Mouse (Mus musculus): ENCODE measurements around the gene Hoxa9. TPM values are rescaled to one million over a fixed set of nuclear protein-coding genes. Genes with fewer than 3 reads are reported as not detected.

The Hoxa9 gene
- polyA plus RNA-seq, 2 experiments: 0.43 to 0.76 TPM

- Histone ChIP-seq H3K4me3 (ENCODE audit: insufficient read depth in 1 of 2, low read depth in 2 of 2, low read length in 2 of 2) (no peak overlapping the region), H3K9ac (replicated peaks) (no peak overlapping the region), H3K4me1 (replicated peaks; ENCODE audit: control insufficient read depth in 2 of 2, insufficient read depth in 2 of 2, low read length in 1 of 2) (0 out of 4 replicates have a peak, but pooled peaks cover 0 to 2% of the 10 kb centered on the region in 2 experiments), H3K9me3 (ENCODE audit: control insufficient read depth, low read length) (no peaks in the 10 kb centered on the region), H3K27ac (no peak overlapping the region), H3K36me3 (replicated peaks; ENCODE audit: control insufficient read depth, insufficient read depth, low read depth) (no peaks in the 10 kb centered on the region), H3K4me2 (ENCODE audit: low read depth) (no peak overlapping the region), H3K27me3 (ENCODE audit: control insufficient read depth, insufficient read depth, low read length) (peaks cover 92% of the 10 kb centered on the region)
- WGBS (ENCODE audit: insufficient replicate concordance): 43% methylated on average over 10 of the region's 10 CpGs
- no peak for DNase-seq (ENCODE audit: low read depth in 3 of 3, low spot score in 3 of 3)
- ATAC-seq (ENCODE audit: insufficient read depth): no peak
- TF ChIP-seq CTCF (IDR thresholded peaks at IDR 0.05; ENCODE audit: low read depth) (no peak), EP300 (IDR thresholded peaks at IDR 0.05; ENCODE audit: low read depth) (no peak)
Measured at GRCm38 (mm10) chr6:52200751-52201250, 30.1 kb downstream of the Hoxa9 start.

GRCm38 (mm10) chr6:52200073-52200750 is 30.7 kb downstream of the Hoxa9 start:
- Histone ChIP-seq H3K4me2 (ENCODE audit: low read depth) (no peak overlapping the region), H3K4me3 (ENCODE audit: insufficient read depth in 1 of 2, low read depth in 2 of 2, low read length in 2 of 2) (no peak overlapping the region), H3K27ac (no peak overlapping the region), H3K36me3 (replicated peaks; ENCODE audit: control insufficient read depth, insufficient read depth, low read depth) (no peaks in the 10 kb centered on the region), H3K4me1 (replicated peaks; ENCODE audit: control insufficient read depth in 2 of 2, insufficient read depth in 2 of 2, low read length in 1 of 2) (0 out of 4 replicates have a peak, but pooled peaks cover 0 to 2% of the 10 kb centered on the region in 2 experiments), H3K9ac (replicated peaks) (no peak overlapping the region), H3K27me3 (ENCODE audit: control insufficient read depth, insufficient read depth, low read length) (peaks cover 90% of the 10 kb centered on the region), H3K9me3 (ENCODE audit: control insufficient read depth, low read length) (no peaks in the 10 kb centered on the region)
- DNase-seq (ENCODE audit: low read depth in 3 of 3, low spot score in 3 of 3): no peak
- ATAC-seq (ENCODE audit: insufficient read depth): no peak
- TF ChIP-seq CTCF (IDR thresholded peaks at IDR 0.05; ENCODE audit: low read depth) (no peak), EP300 (IDR thresholded peaks at IDR 0.05; ENCODE audit: low read depth) (no peak)
- WGBS (ENCODE audit: insufficient replicate concordance): 41% methylated on average over 30 of the region's 30 CpGs

- WGBS (ENCODE audit: insufficient replicate concordance): 25% methylated on average over 10 of the region's 10 CpGs
- Histone ChIP-seq H3K4me3 (ENCODE audit: insufficient read depth in 1 of 2, low read depth in 2 of 2, low read length in 2 of 2) (no peak overlapping the region), H3K27me3 (ENCODE audit: control insufficient read depth, insufficient read depth, low read length) (peaks cover 88% of the 10 kb centered on the region), H3K9ac (replicated peaks) (no peak overlapping the region), H3K4me2 (ENCODE audit: low read depth) (no peak overlapping the region), H3K9me3 (ENCODE audit: control insufficient read depth, low read length) (no peaks in the 10 kb centered on the region), H3K36me3 (replicated peaks; ENCODE audit: control insufficient read depth, insufficient read depth, low read depth) (no peaks in the 10 kb centered on the region), H3K27ac (no peak overlapping the region), H3K4me1 (replicated peaks; ENCODE audit: control insufficient read depth in 2 of 2, insufficient read depth in 2 of 2, low read length in 1 of 2) (0 out of 4 replicates have a peak, but pooled peaks cover 0 to 2% of the 10 kb centered on the region in 2 experiments)
- TF ChIP-seq CTCF (IDR thresholded peaks at IDR 0.05; ENCODE audit: low read depth) (peak; percentile 39), EP300 (IDR thresholded peaks at IDR 0.05; ENCODE audit: low read depth) (no peak)
- ATAC-seq (ENCODE audit: insufficient read depth) (no peak), DNase-seq (ENCODE audit: low read depth in 3 of 3, low spot score in 3 of 3) (no peak)
Measured at GRCm38 (mm10) chr6:52197271-52197670, 33.6 kb downstream of the Hoxa9 start.

GRCm38 (mm10) chr6:52196811-52197210 is 34.1 kb downstream of the Hoxa9 start:
- Histone ChIP-seq H3K36me3 (replicated peaks; ENCODE audit: control insufficient read depth, insufficient read depth, low read depth) (no peaks in the 10 kb centered on the region), H3K9ac (replicated peaks) (no peak overlapping the region), H3K4me3 (ENCODE audit: insufficient read depth in 1 of 2, low read depth in 2 of 2, low read length in 2 of 2) (no peak overlapping the region), H3K4me2 (ENCODE audit: low read depth) (no peak overlapping the region), H3K9me3 (ENCODE audit: control insufficient read depth, low read length) (no peaks in the 10 kb centered on the region), H3K4me1 (replicated peaks; ENCODE audit: control insufficient read depth in 2 of 2, insufficient read depth in 2 of 2, low read length in 1 of 2) (0 out of 4 replicates have a peak, but pooled peaks cover 0 to 2% of the 10 kb centered on the region in 2 experiments), H3K27me3 (ENCODE audit: control insufficient read depth, insufficient read depth, low read length) (peaks cover 89% of the 10 kb centered on the region), H3K27ac (no peak overlapping the region)
- no peak for DNase-seq (ENCODE audit: low read depth in 3 of 3, low spot score in 3 of 3)
- 31% methylated on average over 9 of the region's 9 CpGs for WGBS (ENCODE audit: insufficient replicate concordance)
- ATAC-seq (ENCODE audit: insufficient read depth): no peak
- no peak for TF ChIP-seq EP300 (IDR thresholded peaks at IDR 0.05; ENCODE audit: low read depth)
- TF ChIP-seq CTCF (IDR thresholded peaks at IDR 0.05; ENCODE audit: low read depth): no peak

GRCm38 (mm10) chr6:52194690-52195089 is 36.2 kb downstream of the Hoxa9 start:
- Histone ChIP-seq H3K4me2 (ENCODE audit: low read depth) (no peak overlapping the region), H3K4me3 (ENCODE audit: insufficient read depth in 1 of 2, low read depth in 2 of 2, low read length in 2 of 2) (no peak overlapping the region), H3K9me3 (ENCODE audit: control insufficient read depth, low read length) (no peaks in the 10 kb centered on the region), H3K9ac (replicated peaks) (no peak overlapping the region), H3K27me3 (ENCODE audit: control insufficient read depth, insufficient read depth, low read length) (peaks cover 88% of the 10 kb centered on the region), H3K36me3 (replicated peaks; ENCODE audit: control insufficient read depth, insufficient read depth, low read depth) (no peaks in the 10 kb centered on the region), H3K27ac (no peak overlapping the region), H3K4me1 (replicated peaks; ENCODE audit: control insufficient read depth in 2 of 2, insufficient read depth in 2 of 2, low read length in 1 of 2) (0 out of 4 replicates have a peak, but pooled peaks cover 0 to 2% of the 10 kb centered on the region in 2 experiments)
- 31% methylated on average over 10 of the region's 10 CpGs for WGBS (ENCODE audit: insufficient replicate concordance)
- no peak for TF ChIP-seq EP300 (IDR thresholded peaks at IDR 0.05; ENCODE audit: low read depth)
- no peak for TF ChIP-seq CTCF (IDR thresholded peaks at IDR 0.05; ENCODE audit: low read depth)
- ATAC-seq (ENCODE audit: insufficient read depth) (no peak), DNase-seq (ENCODE audit: low read depth in 3 of 3, low spot score in 3 of 3) (no peak)
